Mouse (Mus musculus) left cerebral cortex, postnatal 10 days (tissue): ENCODE results near the gene Hist1h3d. TPM values are rescaled to one million over a fixed set of nuclear protein-coding genes. Genes with fewer than 3 reads are reported as not detected.
"Not testable (repeated sequence)": the region's sequence is repeated elsewhere in the genome, so short reads cannot be mapped to it uniquely, and the experiment has no call there.

Experiments
- DNase-seq, 2 experiments: peaks; one replicate each; pipeline ENCODE4 v3.0.0; 2021 to 2022; ENCODE audit warnings: low spot score in 2 of 2, mixed read lengths in 1 of 2; ENCODE audit errors: extremely low spot score in 1 of 2
- intact Hi-C: fragments of 180-260 bp; cut with DNase I; formaldehyde crosslinking; loops from one replicate; pipeline ENCODE4 v1.15.1; 2025
- total RNA-seq, 2 experiments: library from RNA; stranded (reverse); gene quantifications; 2 replicates each; pipeline ENCODE4 v1.2.3; 2021

Gene Hist1h3d
- 1 to 10 TPM; 8.4 to 9.1 TPM for total RNA-seq

DNA sequence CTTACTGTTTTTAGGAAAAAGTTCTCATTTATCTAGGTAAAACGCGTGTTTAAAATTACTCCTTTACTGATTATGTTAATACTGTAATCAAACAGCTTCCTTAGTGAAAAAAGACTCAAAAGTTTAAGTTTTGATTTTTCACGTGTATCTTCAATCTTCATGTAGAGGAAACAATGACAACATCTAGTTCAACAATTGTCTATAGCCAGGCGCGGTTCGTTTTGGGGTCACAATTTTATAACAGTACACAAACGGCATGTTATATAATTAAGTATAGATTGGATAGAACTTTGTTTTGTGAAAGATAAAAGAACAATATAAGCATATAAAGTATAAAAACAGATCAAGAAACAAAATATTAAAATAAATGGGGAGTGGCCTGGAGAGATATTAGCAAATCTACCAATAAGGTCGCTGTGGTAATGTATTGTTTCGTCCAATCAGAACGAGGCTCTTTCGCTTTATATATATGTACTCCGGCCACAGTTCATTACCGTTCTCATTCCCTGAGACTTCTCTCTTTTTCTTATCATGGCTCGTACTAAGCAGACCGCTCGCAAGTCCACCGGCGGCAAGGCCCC is at the start of gene Hist1h3d:
TSS of gene Hist1h3d (plus strand) at position 493 of the 581 bp plus-strand sequence.
- intact Hi-C loops, result no loop called here
- DNase-seq, result peak in 1 of 2 experiments; percentile 75

DNA sequence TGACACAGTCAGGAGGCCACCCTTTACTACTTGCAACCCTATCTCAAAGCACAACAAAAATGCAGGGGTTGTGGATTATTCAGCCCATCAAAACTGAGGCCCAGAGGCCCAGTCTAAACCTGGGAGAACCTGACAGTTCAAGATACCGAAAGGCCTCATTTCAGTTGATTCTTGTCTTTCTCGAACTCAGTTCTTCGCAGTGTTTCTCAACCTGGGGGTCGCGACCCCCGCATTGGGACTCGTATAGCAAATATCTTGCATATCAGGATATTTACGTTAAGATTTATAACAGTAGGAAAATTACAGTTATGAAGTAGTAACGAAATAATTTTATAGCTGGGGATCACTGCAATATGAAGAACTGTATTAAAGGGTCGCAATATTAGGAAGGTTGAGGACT is 49.7 kb upstream of the Hist1h3d start:
- no peak for DNase-seq
- intact Hi-C loops, result no loop called here

DNA sequence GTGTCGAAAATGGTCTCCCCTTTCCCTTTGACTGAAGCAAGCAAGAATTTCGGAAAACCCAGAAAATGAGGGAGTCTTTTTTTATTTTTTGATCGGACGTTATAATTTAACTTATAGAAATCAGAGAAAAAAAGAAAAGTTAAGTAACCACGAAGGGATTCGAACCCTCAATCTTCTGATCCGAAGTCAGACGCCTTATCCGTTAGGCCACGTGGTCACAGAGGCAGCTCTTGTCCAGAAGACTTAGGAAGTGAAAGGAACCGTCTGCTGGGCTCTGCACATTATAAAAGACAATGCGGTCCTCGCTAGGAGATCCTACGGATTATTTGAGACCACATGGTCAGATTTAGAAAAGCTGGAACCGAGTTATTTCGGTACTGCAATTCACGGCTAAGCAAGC is 49.3 kb upstream of the Hist1h3d start:
- DNase-seq, result peak; percentile 85 to 92
- intact Hi-C loops, result no loop called here

DNA sequence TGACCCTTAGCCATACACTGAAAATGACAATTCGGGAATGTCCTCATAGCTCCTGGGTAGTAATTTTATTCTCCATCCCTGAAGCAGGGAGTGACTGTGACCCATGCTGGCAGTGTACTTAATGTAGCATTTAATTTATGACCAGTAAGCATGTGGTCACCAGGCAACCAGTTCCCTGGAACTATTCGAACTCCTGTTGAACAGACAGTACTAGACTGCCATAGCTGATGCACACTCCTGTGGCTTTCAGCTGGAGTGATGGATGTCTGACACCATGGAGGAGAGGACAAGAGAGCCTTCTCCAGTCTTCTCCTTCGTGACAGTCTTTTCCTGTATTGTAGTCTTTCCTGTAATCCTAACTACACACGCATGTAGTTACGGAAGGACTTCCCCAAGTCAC is 46.6 kb upstream of the Hist1h3d start:
- intact Hi-C loops, result no loop called here
- DNase-seq, result no peak

DNA sequence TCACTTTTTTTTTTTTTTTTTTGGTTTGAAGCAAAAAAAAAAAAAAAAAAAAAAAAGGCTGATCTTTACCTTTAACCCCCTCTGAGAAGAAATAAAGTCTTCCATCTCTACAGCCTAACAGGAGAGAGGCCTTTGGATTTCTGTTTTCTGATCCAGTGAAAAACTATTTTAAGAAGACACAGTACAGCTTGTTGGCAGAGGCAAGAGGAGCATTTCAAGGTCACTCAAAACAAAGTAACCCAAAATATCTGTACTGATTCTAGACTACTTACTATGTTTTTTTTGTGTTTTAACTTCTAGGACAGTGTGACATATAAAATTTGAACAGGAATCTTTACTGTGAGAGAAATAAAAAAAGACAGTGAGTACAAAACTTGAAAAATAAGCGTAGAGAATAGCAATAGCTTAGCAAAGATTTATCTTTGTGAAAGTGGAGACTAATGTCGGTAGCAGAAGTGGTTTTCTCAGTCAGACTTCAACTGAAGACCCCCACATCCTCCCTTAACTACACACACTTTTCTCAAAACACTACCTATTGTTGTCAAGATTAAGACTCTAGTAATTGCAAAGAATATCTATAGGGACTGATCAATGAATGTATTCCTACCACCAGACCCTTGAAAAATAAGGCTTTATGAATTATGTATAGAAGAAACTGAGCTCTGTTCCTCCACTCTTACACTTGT is 45.9 kb upstream of the Hist1h3d start:
- intact Hi-C loops, result no loop called here

DNA sequence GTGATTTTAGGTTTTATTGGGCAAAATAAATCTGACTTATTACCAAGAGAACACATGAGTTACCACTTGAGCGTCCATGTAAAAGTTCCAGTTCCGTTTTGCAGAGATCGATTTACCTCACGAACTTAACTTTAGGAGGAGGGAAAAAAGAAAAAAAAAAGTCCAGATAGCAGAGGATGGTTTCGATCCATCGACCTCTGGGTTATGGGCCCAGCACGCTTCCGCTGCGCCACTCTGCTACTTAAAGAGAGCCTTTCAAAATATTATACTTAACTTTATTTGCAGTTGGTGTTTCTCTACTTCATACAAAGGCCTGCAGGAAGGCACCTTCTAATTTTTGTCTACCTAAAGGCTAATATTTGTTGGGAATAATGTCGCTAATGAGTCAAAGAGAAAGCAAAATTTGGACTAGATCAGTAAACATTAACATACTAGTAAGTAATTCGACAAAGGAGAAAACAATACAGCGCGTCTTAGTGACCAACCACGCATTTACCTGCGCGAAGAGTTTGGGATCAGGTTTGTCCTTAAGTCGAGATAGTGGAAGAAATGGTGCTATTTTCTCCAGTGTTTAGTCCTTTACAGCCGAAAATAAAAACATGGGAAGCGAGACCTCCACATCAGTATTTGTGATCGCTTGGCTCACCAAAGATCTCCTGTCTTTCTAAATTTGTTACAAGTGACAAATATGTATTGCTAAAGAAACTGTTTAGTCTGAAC is 45.2 kb upstream of the Hist1h3d start:
- DNase-seq, result peak; percentile 45 to 68
- intact Hi-C loops, result no loop called here

More for the DNA sequence above, 45.9 kb upstream of the Hist1h3d start:
- DNase-seq, result no peak

DNA sequence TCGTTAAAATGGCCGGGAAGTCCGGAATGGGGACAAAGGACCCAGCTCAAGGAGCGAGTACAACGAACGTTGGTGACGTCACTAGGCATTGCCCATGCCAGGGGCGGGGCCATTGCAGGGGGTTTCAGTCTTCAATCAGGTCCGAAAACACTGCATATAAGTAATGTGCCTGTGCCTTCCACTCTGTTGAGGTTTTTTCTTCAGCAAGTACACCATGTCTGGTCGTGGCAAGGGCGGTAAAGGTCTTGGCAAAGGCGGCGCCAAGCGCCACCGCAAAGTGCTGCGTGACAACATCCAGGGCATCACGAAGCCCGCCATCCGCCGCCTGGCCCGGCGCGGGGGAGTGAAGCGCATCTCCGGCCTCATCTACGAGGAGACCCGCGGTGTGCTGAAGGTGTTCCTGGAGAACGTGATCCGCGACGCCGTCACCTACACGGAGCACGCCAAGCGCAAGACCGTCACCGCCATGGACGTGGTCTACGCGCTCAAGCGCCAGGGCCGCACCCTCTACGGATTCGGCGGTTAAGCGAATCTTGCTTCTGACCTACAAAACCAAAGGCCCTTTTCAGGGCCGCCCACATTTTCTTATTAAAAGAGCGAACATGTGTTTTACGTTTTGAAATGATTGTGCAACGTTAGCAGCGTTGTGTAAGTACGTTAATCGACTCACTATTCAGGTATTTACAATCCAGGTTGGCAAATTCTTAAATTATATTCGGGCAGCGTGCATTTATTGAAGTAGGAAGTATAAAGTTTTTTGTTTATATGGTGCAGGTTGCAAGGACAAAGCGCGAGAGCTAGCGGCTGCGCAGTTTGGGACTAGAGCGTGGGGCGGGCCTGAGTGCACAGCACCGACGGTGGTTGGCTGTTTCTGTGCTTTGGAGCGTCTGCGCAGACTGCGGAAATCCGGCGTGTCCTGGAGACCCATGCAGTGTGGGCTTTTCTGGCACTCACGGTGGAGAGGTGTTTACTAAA is 44.4 kb upstream of the Hist1h3d start, which contains the start of gene Hist1h4h:
TSS of gene Hist1h4h (plus strand) at position 150 of the 975 bp plus-strand sequence.
- DNase-seq, result peak; percentile 97 to 99
- intact Hi-C loops, result no loop called here

DNA sequence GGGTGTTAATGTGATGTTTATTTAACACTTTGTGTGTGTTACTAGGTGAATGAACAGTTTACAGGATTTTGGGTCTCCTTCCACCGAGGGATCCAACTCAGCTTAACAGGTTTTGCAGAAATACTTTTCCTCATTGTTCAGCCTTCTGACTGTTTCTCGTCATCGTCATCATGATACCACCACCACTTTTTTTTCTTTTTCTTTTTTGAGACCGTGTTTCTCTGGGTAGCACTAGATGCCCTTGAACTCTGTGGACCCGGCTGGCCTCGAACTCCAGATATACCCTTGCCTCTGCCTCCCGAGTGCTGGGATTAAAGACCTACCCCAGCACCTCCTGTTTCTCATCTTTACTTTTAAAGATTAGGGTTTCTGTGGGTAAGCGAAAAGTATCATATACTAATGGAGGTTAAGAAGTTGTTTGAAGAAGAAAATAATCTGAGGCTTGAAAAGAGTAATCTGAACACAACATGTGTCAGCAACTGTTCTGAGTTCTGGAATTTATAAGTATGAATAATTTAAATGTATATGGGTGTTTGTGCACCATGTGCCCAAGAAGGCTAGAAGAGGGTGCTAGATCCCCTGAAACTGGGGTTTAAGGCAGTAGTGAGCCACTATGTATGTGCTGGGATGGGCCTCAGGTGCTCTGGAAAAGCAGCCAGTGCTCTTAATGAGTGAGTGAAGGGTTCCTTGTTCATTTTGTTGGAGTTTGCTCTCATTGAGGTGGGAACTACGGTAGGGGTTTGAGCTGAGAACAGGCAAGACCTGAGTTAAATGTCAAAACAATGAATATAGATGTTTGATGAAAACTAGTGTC is 43.1 kb upstream of the Hist1h3d start:
- DNase-seq, result no peak
- intact Hi-C loops, result no loop called here

DNA sequence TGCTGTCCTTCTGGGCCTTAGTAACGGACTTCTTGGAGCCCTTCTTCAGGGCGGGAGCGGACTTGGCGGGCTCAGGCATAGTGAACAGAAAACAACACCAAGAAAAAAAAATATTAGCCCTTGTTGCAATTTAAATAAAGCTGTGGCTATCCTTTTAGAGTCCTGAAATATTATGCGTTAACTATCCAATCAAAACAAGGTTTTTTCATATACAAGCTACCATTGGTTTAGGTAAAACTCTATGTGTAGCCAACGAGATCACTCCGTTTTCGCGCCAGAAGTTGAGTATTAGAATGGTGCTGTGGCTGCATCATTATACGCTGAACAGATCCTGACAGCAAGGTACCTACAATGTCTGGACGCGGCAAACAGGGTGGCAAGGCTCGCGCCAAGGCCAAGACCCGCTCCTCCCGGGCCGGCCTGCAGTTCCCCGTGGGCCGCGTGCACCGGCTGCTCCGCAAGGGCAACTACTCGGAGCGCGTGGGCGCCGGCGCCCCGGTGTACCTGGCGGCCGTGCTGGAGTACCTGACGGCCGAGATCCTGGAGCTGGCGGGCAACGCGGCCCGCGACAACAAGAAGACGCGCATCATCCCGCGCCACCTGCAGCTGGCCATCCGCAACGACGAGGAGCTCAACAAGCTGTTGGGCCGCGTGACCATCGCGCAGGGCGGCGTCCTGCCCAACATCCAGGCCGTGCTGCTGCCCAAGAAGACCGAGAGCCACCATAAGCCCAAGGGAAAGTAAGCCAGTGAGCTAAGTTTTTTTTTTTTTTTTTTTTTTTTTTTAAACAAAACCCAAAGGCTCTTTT is 41.8 kb upstream of the Hist1h3d start, which contains the start of gene Hist1h2af:
TSS of gene Hist1h2af (plus strand) at position 347 of the 808 bp plus-strand sequence.
- peak; percentile 69 to 82 for DNase-seq
- intact Hi-C loops, result not testable (repeated sequence)

DNA sequence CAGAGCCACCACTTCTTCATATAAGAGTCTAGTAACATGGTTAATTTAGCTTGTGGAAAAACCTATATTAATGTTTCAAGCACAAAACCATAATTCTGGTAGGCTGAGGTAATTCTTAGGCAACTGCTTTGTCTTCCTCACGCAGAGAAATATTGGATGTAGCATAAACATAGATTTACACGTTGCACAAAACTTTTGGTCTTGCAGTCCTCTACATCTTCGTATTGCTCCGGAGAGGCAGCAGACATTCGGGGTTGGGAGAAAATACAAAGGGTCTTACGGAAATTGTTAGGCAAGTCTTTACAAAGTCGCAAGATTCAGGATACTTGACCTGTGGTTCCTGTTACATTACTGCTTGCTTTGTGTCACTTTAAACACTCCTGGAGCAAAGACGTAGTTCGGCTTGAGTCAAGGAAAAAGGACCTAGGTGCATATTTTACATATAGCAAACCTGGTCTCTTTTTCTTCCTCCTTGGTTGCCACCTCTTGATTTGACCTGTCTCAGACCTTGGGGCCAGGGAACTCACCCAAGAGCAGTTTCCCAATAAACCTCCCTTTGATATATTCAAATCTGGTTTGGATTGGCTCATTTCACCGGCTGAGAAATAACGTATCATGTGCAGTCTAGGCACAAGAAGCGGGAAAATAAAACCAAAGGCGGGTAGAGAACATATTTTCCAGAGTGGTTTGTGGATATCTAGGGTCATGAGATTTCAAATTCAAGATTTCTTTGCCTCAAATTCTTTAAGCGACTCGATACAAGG is 41.0 kb upstream of the Hist1h3d start:
- intact Hi-C loops, result no loop called here
- DNase-seq, result no peak

DNA sequence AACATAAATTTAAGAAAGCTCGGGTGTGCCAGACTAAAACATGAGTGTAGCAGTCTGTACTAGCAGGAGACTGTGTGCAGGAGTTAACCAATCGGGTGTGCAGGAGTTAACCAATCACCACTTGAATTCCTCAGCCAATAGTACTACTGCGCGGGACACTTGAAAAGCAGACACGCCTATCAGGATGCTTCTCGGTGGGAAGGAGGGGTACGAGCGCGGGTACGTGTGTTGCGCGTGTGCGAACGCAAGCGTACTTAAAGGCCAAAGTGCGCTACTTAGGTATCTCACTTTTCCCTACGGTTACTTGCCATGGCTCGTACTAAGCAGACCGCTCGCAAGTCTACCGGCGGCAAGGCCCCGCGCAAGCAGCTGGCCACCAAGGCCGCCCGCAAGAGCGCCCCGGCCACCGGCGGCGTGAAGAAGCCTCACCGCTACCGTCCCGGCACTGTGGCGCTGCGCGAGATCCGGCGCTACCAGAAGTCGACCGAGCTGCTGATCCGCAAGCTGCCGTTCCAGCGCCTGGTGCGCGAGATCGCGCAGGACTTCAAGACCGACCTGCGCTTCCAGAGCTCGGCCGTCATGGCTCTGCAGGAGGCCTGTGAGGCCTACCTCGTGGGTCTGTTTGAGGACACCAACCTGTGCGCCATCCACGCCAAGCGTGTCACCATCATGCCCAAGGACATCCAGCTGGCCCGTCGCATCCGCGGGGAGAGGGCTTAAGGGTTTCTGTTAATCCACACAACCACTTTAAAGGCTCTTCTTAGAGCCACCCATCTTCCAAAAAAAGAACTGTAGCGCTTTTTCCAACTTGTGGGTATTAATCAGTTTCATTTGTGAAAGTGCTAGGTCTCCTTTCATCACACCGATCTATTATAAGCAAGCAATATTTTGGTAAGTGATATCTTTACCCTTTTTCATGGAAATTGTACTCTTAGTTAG is 40.2 kb upstream of the Hist1h3d start, which contains the start of gene Hist1h3g:
TSS of gene Hist1h3g (plus strand) at position 286 of the 939 bp plus-strand sequence.
- intact Hi-C loops, result not testable (repeated sequence)
- DNase-seq, result peak; percentile 89 to 97

DNA sequence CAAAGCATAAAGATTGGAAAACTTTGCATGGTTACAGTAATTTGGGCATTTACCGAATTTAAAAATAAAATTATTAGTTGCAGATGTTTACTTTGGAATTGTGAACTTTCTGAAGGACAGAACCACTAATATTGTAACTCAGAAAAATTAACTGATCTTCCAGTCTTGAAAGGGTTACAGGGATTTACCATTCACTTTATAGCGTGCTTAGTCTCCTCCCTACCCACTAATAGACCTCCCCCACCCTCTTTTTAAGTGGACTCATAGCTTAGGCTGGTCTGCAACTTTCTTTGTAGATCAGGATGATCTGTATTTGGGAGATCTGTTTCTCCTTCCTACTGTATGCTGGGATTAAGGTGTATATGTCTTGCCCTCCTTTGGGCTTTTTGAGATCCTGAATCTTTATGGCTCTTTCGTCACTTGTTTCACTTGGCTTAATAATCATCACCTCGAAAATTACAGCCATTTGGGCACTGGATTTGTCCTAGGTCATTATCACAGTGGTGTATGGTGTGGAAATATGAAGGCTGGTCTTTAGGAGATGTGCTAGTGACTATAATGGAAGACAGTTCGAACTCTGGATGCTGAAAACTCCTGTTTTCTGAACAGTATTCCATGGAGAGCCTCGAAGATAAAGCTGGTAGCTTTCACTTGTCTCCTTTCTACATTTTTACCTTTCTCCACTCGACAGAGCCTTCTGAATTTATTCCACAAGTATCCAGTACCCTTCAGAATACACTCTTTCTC is 39.3 kb upstream of the Hist1h3d start:
- intact Hi-C loops, result no loop called here
- no peak for DNase-seq

DNA sequence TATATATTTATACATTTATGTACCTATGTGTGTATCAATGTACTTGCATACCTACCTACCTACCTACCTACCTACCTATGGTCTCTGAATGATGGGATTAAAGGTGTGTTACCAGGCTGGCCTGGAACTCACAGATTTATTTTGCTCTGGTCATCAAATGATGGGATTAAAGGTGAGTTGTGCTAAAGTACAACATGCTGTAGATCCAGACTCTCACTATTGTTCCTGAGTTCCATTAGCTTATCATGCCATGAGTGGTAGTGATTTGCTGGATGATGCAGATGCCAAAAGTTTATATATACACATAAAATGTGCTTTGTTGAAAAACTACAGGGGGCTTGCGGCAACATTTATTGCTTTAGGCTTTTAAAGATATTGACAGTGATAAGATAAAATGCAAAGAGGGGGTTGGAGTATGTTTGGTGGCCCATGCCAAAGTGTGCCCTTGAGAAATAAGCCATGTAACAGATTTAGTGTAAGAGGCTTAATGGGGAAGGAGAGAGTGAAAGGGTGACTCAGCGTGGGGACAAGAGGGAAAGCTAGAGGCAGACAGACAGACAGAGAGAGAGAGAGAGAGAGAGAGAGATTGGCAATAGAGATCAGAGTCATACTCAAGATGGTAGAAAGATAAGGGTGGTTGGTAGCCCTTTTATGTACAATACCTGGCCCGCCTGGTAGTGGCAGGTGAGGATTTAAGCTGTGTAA is 38.4 kb upstream of the Hist1h3d start:
- DNase-seq, result no peak
- intact Hi-C loops, result no loop called here

DNA sequence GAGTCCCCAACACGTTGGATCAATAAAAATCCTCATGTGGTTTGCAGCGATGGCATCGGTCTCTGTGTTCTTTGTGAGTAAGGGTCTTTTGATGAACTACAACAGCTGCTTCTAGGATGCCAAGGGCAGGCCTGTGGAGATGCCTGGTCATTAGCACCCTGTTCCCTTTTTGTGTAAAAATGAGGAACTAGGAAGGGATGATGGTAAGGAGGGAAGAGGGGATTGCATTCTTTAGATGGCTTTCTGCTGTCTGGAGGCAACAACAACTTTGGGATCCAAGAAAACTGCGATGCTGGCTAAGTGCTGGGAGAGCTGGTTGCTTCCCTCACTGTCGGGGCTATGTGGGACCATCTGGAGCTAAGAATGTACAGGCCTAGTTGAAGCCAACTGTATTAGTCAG is 37.3 kb upstream of the Hist1h3d start:
- intact Hi-C loops, result no loop called here
- DNase-seq, result no peak
